Mouse (Mus musculus) spleen, postnatal 4 days (tissue): ENCODE results near the gene Arhgef19.

Source experiments
- DNase-seq, 2 experiments: peaks; one replicate each; pipeline ENCODE4 v3.0.0; 2022; ENCODE audit warnings: low spot score in 2 of 2

The Arhgef19 gene

DNA sequence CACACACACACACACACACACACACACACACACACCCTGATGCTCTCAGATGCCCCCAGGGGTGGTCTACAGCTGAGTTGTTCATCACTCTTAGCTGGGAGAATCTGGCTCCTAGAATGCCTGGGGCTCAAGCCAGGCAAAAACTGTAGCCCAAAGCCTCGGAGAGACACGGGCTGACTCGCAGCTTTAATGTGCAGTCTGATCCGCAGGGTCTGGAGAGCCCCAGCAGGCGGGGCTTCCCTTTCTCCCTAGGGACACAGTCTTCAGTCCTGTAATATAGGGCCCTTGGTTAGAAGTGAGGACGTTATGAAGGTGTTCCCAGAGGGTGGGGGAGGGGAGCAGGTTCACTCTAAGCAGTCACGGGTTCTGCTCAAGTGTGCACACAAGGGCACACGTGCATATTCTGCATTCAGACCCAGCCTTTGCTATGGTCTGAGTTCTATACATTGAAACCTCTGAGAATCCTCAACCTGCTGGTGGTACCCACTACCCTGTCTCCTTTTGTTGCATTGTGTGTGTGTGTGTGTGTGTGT, 44.6 kb downstream of the Arhgef19 start:
- no peak for DNase-seq

GRCm38 (mm10) chr4:141284486-141284885, 45.2 kb downstream of the Arhgef19 start:
- DNase-seq: no peak

DNA sequence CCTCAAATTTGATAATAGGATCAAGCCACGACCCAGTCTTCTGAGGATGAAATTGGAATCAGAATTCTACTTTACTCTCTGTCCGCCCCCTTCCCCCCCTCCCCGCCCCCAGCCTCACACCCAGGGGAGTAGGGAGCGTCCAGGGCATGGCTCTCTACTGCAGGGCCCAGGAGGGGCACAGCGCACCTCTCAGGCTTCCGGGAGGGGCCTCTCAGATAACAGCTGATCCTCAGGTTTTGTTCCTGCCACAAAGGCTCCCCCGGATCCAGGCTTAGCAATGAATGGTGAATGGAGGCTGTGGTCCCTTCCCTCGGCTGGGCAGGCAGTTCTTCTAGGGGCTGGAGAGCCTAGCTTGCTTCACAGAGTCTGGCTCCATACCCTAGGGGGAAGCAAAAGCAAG, 45.8 kb downstream of the Arhgef19 start:
- no peak for DNase-seq

- DNase-seq: no peak
Observed at GRCm38 (mm10) chr4:141286860-141287517, 47.7 kb downstream of the Arhgef19 start.

DNA sequence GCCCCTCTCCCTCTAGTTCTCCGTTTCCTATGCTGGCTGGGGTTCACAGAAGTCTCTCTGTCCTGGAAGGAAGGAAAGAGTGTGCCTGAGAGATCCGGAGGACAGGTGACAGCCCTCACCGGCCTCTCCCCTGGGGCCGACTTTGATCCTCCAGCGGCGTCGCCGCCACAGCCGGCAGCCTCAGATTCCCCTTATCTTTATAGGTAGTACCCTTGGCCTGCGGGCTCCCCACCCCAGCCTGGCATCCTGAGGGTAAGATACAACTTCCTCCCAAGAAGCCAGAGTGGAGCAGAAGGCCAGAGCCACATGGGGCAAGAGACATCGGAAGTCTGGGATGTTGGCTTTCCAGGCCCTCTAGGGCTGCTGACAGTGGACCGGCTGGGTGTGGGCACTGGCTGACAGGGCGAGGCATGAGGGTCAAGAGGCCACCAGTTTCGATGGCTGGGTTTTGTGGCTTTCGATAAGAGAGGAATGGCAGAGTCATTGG, 48.3 kb downstream of the Arhgef19 start:
- no peak for DNase-seq

GRCm38 (mm10) chr4:141288152-141288551, 48.9 kb downstream of the Arhgef19 start:
- no peak for DNase-seq

DNA sequence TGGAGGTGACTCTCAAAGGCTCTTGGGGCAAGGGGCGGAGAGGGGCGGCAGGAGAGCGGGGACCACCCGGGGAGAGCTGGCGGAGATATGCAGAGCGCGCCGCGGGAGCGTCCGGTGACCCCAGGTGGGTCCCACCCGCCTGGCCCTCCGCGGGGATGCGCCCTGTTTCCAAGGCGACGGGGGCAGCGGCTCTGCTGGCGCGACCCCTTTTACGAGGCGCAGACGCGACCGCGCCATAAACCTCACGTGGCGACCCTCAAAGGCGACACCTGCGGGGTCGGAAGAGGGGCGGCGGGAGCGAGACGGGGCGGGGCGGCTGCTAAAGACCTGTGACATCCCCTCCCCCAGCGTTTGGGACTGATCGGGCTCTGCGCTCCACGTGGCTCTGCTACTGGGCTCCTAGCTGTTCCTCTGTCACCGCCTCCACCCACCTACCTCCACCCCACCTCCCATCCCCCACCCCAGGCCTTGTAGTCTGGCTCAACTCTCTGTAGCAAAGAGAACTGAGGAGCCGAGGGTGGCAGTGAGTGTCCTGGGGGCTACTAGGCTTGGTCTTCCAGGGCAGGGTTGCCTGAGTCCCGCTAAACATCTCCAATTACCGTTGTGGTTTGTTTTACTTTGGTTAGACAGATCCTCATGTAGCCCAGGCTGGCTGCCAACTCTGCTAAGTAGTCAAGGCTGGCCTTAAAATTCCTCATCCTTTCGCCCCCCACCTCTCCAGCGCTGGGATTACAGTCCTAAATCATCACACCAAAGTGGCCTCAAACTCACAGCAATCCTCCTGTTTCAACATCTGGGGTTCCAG, 52.5 kb downstream of the Arhgef19 start:
- no peak for DNase-seq

DNA sequence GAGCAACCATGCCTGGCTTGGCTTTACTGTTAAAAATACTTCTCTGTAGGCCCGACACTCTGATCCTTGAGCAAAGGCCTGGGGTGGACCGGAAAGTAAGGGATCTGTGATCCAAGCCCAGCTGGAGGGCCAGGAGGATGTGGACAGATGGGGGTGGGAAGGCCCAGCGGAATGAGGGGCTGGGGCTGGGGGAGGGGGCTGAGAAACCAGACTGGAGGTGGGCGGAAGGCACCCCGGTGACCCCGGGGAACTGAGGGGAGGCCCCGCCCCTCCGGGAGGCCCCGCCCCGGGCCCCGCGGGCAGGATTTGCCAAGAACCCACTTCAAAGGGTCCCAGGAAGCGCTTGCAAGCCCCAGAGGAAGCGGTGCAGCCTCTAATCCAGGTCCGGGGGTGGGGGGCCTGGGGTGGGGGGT, 56.5 kb downstream of the Arhgef19 start:
- no peak for DNase-seq

GRCm38 (mm10) chr4:141297934-141298333, 58.6 kb downstream of the Arhgef19 start:
- DNase-seq: no peak

- no peak for DNase-seq
Observed at GRCm38 (mm10) chr4:141299356-141299755, 60.1 kb downstream of the Arhgef19 start.

DNA sequence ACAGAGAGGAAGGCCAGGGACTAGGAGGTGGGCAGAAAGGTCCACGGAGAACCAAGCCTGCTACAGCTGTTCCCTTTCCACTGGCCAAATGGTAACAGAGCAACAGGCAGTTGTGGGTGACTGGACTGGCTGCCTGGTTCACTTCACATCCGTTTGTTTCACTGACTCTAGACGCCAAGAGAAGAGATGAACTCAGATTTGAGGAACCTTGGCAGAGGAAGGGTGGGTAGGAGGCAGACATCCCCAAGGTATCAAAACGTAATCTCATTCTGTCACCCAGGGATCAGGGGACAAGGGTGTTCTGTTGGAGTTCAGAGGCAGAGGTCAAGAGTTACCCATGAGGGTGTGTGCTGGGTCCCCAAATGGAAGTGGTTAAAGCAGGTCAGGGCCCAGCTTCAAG, 60.9 kb downstream of the Arhgef19 start:
- DNase-seq: no peak

- peak in 1 of 2 experiments; percentile 75 for DNase-seq
Observed at GRCm38 (mm10) chr4:141301116-141301553, 61.8 kb downstream of the Arhgef19 start, which contains the start of gene Epha2. Gene Epha2, plus strand, starts transcription at chr4:141301240.

DNA sequence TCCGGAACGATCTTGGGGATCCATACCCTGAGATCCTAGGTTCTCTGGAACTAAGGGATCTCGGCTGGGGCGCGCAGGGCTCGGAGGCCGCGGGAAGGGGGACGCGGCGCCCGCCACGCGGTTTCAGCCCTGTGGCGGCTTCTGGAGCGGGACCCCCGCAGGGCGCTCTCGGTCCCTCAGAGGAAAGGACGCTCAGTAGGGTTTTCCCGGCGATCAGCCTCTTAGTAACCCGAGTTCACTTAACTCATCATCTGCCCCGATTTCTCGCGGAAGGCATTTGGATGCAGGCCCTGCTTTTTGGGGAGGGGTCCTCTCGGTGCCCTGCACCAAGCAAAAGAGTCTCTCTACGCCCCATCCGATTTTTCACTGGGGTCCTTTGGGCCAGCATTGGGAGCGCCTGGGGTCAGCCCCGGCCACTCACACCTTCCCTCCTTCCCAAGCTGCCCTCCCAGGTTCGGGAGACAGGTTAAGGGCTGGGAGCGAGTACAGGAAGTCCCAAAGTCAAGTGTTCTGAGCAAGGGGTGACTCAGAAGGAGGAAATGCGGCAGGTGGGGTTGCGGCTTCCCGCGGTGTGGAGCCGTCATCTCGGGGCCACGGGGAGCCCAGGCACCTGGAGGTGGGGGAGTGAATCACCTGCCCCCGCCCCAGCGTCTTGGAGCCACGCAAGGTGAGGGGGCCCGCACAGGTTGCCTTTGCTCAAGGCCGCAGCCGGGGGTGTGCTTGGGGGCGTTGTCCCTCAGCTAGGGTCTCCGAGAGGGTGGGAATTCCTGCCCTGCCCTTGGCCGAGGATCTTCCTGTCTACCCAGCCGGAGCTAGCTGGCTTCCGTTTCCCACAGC, 62.5 kb downstream of the Arhgef19 start:
- peak in 1 of 2 experiments; percentile 62 for DNase-seq

DNA sequence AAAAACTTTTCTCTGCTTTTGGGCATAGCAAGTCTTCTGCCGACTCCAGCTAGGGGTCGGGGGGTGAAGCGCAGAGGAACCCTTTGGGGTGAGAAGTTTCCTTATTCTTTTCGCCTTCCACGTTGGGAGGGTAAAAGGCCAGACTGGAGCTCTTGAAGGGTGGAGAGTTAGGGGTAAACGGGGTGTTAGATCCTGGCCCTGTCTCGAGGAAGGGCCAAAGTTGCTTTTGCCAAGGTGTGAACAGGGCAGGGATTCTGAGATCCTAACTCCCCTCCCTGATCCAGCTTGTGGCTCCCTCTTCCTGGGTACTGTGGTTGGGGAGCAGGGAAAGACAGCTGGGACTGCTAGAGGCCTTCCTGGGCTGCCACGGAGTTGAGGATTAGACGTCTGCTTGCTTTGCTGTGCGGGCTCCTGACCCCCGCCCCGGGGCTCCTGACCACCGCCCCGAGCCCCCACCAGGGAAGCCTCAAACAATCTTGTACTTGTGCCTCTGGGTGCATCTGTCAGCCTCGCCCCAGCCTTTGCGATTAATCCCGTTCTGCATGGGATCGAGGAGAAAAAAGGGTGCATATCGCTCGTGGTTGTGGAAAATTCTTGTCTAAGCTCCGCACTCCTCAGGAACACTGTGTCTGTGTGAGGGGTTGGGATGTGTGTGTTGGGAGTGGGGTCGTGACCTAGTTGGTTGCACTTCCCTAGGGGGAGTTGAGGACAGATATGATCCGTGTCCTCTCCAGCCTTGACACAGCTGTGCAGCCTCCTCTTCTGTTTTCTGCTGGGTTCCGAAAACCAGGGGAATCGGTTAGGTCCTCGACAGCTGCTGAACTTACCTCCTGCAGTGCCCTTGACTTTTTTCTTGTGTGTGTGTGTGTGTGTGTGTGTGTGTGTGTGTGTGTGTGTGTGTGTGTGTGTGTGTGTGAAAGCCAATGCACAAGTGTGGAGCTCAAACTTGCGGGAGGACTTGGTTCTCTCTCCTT, 63.4 kb downstream of the Arhgef19 start:
- peak in 1 of 2 experiments; percentile 59 for DNase-seq

- no peak for DNase-seq
Observed at GRCm38 (mm10) chr4:141303402-141304222, 64.3 kb downstream of the Arhgef19 start.

- no peak for DNase-seq
Observed at GRCm38 (mm10) chr4:141304223-141304611, 64.9 kb downstream of the Arhgef19 start.

DNA sequence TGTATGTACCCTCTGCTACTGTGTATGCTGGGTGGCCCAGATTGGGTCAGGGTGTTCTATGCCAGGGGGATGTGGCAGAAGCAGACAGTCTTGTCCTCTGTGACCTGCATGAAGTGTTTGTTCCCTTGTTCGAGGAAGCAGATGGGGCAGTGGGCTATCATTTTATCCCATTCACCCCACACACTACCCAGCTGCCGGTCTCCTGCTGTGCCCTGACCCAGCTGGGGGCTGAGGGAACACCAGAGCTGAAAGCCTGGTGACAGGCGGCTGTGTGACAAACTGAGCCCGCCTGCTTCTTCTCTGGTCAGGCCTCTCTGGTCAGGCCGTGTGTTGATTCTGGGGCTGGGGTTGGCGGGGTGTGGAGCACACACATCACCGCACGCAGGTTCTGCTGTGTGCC, 66.8 kb downstream of the Arhgef19 start:
- DNase-seq: no peak
